Mouse (Mus musculus): Measurements from ENCODE around the gene Isl2. TPM values are rescaled to one million over a fixed set of nuclear protein-coding genes. Genes with fewer than 3 reads are reported as not detected.

Gene Isl2
- total RNA-seq, 2 experiments from 2014 or later: not detected

DNA sequence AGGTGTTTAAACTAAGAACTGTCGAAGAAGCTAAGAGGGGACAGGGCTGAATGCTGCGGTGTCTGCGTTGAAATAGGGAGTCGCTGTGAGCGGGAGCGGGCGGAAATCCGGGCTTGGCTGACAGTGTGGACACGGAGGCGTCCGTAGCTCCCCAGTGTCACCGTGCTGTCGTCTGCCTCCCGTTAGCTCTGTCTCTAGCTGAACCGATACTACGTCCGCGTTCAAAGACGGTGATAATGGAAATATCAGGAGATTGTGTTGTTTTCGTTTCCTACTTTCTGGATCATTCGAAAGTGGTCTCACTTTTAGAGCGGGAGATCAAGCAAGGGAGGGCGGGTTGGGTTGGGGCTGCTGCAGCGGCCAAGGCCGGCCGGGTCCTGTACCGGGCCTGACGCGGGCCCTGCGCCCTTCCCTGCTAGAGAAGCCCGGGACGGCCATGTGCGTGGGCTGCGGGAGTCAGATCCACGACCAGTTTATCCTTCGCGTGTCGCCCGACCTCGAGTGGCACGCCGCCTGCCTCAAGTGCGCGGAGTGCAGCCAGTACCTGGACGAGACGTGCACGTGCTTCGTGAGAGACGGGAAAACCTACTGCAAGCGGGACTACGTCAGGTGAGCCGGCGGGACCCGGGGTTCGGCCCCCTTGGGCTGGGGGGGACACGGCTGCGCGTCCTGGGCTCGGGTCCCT lies 3.4 kb downstream of the Isl2 start:
- H3K27ac ChIP-seq: no peak overlapping the region
- TF ChIP-seq CTCF (IDR thresholded peaks at IDR 0.05): no peak
- intact Hi-C loops (cut with DNase I): no loop called here
- peak overlapping the region; percentile 71 for H3K4me3 ChIP-seq
- DNase-seq: peak; percentile 45

- intact Hi-C loops (cut with DNase I): no loop called here
- no peak for TF ChIP-seq CTCF (IDR thresholded peaks at IDR 0.05)
- peak; percentile 21 for DNase-seq
- H3K27ac ChIP-seq: no peak overlapping the region
- peak overlapping the region; percentile 71 for H3K4me3 ChIP-seq
Measured at GRCm38 (mm10) chr9:55542366-55543325, 4.2 kb downstream of the Isl2 start.

DNA sequence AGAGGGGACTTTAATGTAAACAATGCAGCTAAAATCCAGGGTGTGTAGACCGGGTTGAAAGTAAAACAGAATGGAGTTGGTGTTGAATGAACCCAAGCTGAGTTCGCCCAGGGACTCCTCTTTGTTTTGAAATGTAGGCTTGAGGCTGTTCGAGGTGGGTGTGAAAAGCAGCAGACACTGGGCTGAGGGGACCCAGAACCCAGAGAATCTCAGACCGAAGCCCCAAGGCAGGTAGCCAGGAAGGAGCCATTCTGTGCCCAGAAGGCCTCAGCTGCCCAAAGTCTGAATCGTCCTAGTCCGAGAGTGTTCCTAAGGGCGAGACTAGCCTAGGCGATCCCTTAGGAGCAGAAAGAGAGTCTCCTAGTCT lies 4.8 kb downstream of the Isl2 start:
- intact Hi-C loops (cut with DNase I): no loop called here
- H3K27ac ChIP-seq: no peak overlapping the region
- no peak overlapping the region for H3K4me3 ChIP-seq
- no peak for DNase-seq
- TF ChIP-seq CTCF (IDR thresholded peaks at IDR 0.05): no peak

DNA sequence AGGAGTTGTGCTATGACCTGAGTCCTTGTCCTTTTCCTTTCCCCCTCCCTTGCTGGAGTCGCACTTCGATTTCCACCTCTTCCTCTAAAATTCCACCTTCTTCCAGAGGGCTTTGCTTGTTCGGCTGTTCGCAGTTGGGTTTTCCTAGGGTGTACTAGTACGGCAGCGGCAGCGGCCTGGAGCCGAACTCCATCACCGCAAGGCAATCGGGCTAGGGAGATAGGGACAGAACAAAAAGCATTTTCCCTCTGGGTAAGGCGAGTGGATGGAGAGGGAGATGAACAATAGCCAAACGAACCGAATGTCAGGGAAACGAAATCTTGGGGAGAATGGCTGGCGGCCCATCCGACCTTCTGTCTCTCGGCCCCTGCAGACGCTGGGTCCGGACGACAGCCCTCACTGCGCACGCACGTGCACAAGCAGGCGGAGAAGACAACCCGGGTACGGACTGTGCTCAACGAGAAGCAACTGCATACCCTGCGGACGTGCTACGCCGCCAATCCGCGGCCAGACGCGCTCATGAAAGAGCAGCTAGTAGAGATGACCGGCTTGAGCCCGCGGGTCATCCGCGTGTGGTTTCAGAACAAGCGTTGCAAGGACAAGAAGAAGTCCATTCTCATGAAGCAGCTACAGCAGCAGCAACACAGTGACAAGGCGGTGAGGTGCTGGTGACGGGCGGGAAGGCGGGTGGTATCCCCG lies 5.4 kb downstream of the Isl2 start:
- TF ChIP-seq CTCF (IDR thresholded peaks at IDR 0.05): no peak
- intact Hi-C loops (cut with DNase I): no loop called here
- Histone ChIP-seq H3K4me3 (peak overlapping the region; percentile 63), H3K27ac (no peak overlapping the region)
- peak; percentile 35 for DNase-seq

GRCm38 (mm10) chr9:55544861-55545555 lies 6.5 kb downstream of the Isl2 start:
- DNase-seq: peak; percentile 34
- TF ChIP-seq CTCF (IDR thresholded peaks at IDR 0.05): no peak
- intact Hi-C loops (cut with DNase I): no loop called here
- Histone ChIP-seq H3K27ac (no peak overlapping the region), H3K4me3 (peak overlapping the region; percentile 63)

DNA sequence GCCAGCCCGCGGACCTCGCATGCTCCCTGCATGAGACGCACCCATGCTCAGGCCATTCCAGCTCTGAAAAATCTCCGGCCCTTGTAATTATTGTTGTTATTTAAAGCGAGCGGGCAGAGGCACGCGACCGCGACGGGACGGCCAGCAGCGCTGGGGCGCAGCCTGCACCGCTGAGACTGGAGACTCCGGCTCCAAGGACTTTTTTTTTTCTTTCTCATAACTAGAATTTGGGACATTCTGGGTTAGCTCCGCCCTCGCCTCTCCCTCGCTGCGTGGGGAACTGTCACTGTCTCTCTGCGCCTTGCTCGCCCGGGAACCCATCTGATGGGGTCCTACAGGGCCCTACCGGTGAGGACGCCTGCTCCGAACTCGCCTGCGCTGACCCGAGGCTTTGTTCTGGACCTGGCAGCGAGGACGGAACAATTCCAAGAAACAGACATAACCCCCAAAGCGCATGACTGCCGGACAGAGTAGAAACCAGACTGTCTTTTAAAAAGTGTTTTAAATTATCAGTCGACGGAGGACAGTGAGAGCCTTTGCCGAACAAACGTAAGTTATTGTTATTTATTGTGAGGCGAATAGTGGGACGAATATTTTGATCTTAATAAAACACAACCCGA lies 7.2 kb downstream of the Isl2 start:
- TF ChIP-seq CTCF (IDR thresholded peaks at IDR 0.05): no peak
- intact Hi-C loops (cut with DNase I): no loop called here
- peak overlapping the region; percentile 63 for H3K4me3 ChIP-seq
- H3K27ac ChIP-seq: no peak overlapping the region
- peak; percentile 21 for DNase-seq

GRCm38 (mm10) chr9:55546176-55547010 lies 7.9 kb downstream of the Isl2 start:
- no peak for TF ChIP-seq CTCF (IDR thresholded peaks at IDR 0.05)
- H3K4me3 ChIP-seq: peak overlapping the region; percentile 63
- DNase-seq: peak; percentile 65
- intact Hi-C loops (cut with DNase I): no loop called here
- H3K27ac ChIP-seq: no peak overlapping the region

DNA sequence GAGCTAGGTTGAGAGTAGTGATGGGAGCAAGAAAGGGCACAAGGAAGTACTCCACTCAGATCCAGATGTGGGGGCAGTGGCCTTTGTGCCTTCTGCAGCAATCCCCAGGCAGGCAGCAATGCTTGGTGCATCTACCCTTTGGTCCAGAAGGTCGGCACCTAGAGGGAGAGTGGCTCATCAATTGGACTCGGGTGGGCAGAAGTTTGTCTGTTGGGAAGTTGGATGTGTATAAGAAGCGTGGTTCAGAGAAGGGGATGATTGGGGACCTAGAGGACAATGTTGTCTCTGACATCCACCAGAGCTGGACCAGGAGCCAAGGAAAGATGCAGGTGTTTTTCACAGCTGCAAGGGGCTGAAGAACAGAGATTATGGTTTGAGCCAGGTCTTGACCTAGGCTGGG lies 10.4 kb downstream of the Isl2 start:
- intact Hi-C loops (cut with DNase I): no loop called here
- H3K27ac ChIP-seq: no peak overlapping the region
- H3K4me3 ChIP-seq: no peak overlapping the region
- no peak for DNase-seq
- no peak for TF ChIP-seq CTCF (IDR thresholded peaks at IDR 0.05)

- H3K4me3 ChIP-seq: no peak overlapping the region
- intact Hi-C loops (cut with DNase I): no loop called here
- TF ChIP-seq CTCF (IDR thresholded peaks at IDR 0.05): no peak; the same call in 1 of the 2 replicates
- no peak for DNase-seq
- H3K27ac ChIP-seq: no peak overlapping the region
Measured at GRCm38 (mm10) chr9:55549302-55549890, 10.9 kb downstream of the Isl2 start.

DNA sequence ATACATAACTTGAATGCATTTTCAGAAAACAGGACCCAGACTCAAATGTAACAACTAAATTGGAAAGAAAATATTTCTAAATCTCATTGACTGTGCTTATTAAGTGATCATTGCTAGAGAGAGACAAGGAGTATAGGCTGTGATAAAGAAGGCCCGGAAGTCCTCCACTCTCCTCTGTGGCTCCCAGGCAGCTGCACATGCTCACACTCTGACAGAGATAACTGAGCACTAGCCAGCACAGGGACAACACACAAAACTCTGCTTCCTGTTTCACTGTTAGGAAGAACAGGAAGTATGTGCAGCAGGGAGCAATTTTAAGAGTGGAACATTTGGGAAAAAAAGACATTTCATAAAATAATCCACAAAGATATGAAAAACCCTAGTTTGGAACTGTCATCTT lies 16.5 kb downstream of the Isl2 start:
- no peak for TF ChIP-seq CTCF (IDR thresholded peaks at IDR 0.05)
- H3K27ac ChIP-seq: no peak overlapping the region
- no peak for DNase-seq
- no peak overlapping the region for H3K4me3 ChIP-seq
- intact Hi-C loops (cut with DNase I): no loop called here

DNA sequence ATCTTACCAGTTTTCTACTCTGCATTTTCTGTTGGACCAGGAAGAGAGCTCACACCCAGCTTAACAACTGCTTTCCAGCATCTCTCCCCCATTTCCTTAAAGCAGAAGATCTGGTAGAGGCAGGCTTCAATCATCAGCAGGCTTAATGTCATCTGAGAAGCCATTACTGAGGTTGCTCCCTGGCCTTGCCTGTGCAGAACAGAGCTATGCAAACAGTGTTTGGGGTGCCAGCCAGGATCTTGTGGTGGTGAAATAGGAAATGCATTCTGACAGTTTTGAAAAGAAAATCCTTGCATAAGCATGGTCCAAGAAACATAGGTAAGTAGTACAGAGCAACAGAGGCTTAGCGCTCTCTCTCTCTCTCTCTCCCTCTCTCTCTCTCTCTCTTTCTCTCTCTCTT lies 22.5 kb downstream of the Isl2 start:
- TF ChIP-seq CTCF (IDR thresholded peaks at IDR 0.05): no peak
- Histone ChIP-seq H3K4me3 (no peak overlapping the region), H3K27ac (no peak overlapping the region)
- intact Hi-C loops (cut with DNase I): no loop called here
- DNase-seq: no peak

All from gastrocnemius, adult 2 months (tissue).